Mouse (Mus musculus): Measurements from ENCODE around the gene Hspa12b.

The Hspa12b gene

DNA sequence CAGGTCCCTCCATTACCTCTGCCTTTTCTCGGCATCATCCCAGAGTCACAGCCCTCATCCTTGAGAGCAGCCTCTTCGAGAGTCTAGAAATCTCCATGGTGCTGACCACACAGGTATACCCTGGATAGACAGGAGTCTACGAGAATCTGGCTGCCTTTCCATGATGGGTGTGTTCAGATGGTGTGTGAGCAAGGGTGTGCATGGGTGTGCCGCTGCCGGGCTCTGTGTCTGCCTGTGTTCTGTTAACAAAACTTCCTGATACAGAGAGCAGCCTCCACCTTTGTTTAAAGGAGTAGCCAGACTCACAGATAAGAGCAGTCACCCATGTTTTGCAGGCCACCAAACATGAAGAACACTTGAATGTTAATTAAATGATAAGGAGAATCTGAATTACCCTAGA, 2.8 kb downstream of the Hspa12b start:
- no peak for DNase-seq (ENCODE audit: low read depth, low spot score)

DNA sequence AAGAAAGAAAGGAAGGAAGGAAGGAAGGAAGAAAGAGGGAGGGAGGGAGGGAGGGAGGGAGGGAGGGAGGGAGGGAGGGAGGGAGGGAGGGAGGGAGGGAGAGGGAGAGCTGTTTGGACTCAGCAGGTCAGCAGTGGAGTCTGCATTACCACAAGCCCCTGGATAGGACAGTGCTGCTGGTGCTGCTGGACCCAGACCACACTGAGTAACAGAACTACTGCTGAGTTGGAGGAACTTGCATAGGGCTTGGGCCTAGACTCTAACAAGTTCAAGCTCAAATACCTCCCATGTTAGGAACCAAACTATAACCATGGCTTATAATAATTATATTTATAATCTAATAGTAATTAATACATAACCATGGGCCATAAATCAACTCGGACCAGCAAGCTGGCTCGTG, 3.8 kb downstream of the Hspa12b start:
- no peak for DNase-seq (ENCODE audit: low read depth, low spot score)

DNA sequence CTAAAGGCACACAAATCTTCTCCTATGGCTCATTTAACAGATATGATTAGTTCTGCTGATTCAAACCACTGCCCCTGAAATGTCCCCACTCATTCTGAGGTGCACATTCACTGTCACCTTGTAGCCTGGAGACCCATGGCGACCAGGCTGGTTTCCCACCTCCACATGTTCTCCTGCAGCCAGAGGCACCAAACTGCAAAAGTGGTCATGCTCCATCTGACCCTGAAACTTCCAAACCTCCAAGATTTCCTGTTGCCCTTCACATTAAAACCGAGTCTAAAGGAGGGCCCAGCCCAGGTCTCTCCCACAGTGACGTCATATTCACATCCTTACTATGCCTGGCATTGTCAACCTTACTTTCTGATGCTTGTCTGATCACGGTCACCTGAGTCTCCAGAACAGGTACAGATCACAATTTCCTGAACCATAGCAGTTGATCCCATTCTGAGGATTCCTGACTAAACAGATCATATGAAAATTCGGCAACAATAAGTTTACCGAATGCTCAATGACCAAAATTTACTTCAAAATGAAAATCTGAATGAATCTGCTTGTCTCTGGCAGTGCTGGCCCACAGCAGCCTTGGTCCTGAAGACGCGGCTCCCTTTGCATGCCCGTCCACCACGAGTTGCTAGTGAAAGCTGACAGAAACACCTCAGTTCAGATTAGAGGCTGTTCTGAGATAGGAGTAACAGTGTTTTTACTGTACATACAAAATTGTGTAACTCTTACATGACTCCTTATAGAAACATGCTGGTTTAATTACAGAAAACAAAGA, 5.2 kb downstream of the Hspa12b start:
- no peak for DNase-seq (ENCODE audit: low read depth, low spot score)

DNA sequence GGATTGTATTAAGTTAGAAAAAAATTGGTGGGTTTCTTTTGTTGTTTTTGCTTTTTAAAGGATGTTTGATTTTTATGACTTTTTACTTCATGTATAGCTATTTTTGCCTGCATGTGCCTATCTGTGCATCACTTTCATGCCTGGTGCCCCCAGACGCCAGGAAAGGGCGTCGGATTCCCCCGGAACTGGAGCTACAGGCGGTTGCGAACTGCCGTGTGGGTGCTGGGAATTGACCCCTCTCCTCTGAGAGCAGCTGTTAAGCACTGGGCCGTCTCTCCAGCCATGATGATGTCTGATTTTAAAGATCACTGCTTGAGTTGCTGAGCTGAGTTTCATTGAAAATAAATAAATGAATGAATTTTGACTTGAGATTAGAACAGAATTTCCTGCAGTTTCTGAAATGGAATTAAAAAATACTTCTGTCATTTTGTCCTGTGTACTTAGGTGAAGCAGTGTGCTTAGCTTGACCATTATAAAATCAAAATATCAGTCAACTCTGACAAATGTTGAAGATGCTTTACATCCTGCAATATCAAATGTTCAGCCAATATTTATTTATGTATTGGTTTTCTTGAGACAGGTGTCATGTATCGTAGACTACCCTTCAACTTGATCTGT, 6.0 kb downstream of the Hspa12b start, which contains the start of gene Gm11037:
TSS of gene Gm11037 (plus strand) at position 568 of the 618 bp plus-strand sequence.
- no peak for DNase-seq (ENCODE audit: low read depth, low spot score)

DNA sequence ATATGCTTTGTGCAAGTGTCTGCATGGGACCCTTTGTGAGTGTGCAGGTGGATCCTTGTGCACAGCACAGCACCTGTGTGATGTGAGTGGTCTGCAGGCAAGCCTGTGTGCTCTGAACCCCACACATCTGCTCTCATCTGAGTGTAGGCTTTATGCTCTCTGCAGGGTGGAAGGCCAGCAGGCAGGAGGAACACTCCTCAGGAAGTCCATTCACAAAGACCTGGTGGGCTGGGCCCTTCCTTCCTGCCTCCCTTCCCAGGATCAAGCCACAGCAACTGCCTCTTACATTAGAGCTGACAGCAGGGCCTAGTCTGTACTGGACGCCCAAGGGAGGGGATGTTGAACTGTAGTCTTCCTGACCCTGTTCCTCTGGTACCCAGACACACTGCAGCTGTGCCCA, 7.3 kb downstream of the Hspa12b start:
- no peak for DNase-seq (ENCODE audit: low read depth, low spot score)

DNA sequence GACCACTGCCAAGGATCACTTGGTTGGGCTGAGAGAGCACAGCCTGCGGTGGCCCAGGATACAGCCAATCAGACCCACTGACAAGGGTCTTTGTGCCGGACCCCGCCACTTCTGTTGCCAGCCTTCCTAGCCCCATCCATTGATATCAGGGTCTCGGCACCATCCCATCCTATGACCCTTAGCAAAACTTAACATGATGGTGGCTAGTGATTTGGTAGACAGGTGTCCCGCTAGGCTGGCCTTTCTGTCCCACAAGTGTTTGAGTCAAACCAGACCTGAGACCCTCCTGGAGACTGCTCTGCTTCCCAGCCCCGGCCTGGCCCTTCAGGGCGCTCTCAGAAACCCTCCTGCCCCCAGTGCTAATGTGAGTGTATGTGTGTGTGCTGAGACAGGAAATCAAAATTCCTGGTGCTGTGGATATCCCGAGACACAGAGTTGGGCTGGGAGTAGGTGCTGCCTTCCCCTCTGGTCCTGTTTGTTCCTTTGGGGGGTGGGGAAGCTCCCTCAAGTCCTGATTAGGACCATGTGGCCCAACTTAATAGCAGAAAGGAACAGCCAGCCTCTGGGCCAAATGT, 7.8 kb downstream of the Hspa12b start:
- DNase-seq (ENCODE audit: low read depth, low spot score), result no peak

DNA sequence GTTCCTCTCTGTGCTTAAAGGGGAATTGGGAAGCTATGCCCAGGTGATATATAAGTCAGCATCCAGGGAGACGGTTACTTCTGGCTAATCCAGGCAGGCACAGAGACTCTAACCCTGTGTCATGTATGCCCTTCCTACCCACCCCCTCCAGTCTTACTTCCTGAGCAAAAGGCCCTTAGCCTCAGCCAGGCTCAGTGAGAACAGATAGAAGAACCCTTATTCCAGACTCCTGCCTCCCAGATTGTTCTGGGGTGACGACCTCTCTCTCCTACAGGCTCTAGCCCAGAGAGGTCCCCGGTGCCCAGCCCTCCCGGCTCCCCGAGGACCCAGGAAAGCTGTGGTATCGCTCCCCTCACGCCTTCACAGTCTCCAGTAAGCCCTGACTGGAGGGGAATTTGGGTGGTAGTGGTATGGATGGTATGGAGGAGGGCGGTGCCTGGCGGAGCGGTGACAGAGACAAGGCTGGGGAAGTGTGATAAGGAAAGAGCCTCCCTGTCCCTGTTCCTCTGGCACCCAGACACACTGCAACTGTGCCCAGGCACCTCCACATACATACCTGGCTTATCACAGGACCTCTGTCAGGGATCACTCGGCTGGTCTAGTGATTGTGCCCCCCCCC, 8.6 kb downstream of the Hspa12b start:
- no peak for DNase-seq (ENCODE audit: low read depth, low spot score)

DNA sequence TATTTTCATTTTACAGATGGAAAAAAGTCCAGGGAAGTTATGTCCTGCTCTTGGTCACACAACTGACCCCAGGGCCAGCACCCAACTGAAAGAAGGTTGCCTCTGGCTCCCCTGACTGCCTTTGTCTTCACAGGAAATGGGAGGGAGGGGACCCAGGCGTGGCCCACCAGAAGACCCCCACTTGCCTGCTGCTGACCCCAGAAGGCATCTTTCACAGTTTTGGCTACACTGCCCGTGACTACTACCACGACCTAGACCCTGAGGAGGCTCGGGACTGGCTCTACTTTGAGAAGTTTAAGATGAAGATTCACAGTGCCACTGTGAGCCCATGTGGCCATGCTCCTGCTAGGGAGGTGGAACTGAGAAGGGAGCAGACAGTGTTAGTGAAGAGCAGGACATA, 11.2 kb downstream of the Hspa12b start:
- DNase-seq (ENCODE audit: low read depth, low spot score), result no peak

DNA sequence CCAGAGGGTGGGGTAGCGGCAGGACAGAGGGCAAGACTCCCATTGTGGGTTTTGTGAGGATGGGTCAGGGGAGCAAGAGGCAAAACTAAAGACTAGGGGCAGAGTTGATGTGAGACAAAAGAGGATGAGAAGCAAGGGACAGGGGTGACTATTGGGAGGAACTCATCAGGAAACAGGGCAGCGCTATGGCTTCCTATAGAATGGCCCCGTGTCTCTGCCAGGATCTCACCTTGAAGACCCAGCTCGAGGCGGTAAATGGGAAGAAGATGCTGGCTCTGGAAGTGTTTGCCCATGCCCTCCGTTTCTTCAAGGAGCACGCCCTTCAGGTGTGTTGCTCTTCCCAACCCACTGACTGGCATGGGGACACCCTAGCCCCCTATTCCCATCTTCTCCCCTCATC, 11.7 kb downstream of the Hspa12b start:
- no peak for DNase-seq (ENCODE audit: low read depth, low spot score)

DNA sequence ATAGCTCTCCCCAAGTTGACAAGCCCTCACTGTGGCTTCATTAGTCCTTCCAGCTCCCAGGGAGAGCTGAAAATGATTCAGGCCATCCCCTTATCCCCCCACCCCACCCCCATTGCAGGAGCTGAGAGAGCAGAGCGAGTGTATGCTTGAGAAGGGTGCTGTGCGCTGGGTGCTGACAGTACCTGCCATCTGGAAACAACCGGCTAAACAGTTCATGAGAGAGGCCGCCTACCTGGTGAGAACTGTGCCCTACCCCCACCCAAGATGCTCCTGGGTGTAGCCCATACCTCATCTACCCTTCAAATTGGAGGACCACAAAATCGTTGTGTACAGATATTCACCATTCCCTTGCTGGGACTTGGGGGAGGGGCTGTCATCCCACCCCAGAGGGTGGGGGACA, 12.2 kb downstream of the Hspa12b start:
- DNase-seq (ENCODE audit: low read depth, low spot score), result no peak

DNA sequence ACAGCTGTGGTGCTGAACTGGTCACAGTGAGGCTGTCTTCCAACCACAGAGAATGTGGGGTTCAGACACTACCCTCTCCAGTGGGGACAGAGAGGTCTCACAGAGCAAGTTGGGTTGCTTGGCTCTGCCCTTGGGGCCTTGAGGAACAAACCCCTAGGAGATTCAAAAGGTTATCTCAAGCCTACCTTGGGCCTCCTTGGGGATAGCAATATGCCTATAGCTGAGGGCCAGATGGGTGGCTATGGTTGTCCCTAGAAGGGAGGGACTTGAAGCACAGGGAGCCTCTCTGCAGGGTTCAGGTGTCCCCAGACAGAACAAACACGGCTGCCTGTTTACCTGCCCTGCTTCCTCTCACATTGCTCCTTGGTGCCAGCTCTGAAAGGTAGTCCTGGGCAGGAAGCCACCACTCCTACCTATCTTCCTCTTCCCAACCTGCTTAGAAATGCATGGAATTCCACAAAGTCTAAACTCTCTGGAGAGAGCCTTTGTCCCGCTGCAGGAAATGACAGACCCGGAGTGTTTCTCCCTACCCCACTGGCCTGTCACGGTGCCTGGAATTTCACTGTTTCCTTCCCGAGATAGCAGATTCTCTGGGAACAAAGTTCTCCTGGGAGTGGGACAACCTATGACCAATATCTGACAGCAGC, 12.9 kb downstream of the Hspa12b start:
- DNase-seq (ENCODE audit: low read depth, low spot score), result no peak

DNA sequence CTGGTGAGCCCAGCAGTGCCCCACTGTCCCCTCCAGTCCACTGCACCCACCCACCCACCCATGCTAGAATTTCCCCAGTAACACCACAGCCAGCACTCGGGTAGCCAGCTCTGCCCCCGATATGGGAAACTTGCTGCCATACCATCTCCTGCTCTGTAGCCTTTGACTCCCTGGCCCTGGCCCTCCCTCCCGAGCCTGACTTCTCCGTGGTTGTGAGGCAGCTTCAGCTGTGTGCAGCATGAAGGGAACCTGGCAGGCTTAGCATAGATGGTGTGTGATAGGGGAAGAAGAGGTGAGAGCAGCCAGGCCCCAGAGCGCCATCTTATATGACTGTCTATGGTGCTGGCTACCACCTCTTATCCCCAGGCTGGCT, 13.4 kb downstream of the Hspa12b start:
- DNase-seq (ENCODE audit: low read depth, low spot score), result no peak

DNA sequence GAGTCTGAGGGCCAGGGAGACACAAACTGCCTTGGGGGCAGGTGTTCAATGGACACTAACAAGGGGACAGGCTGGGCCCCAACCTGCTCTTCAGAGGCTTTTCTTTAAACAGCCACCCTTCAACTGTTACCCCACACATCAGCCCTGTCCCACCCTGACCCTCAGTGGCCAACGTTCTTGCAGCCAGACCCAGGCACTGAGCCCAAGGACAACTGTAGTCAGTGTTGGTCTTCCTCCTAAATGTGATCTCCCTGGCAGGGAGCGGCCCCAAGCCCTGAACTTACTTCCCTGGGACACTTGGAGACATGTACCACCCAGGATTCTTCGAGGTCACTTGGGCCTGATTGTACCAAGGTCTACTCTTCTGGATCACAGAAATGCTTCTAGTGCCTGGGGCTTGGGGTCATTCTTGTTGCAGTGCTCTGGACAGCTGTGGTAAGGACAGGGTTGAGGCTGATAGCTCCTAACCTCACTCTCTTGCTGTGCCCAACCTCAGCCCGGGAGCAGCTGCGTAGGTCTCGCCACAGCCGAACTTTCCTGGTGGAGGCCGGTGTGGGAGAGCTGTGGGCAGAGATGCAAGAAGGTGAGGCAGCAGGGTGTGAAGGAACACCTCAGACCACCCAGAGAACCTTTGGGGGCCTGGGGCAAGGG, 14.4 kb downstream of the Hspa12b start:
- DNase-seq (ENCODE audit: low read depth, low spot score), result no peak

DNA sequence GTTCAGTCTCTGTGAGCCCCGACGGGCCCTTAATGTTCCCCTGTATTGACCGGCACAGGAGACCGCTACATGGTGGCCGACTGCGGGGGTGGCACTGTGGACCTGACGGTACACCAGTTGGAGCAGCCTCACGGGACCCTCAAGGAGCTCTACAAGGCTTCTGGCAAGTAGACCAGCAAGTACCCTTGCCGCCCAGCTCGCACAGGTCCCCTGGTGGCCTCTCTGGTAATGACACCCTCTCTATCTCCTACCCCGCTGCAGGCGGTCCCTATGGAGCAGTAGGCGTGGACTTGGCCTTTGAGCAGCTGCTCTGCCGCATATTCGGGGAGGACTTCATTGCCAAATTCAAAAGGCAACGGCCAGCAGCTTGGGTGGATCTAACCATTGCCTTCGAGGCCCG, 15.5 kb downstream of the Hspa12b start:
- DNase-seq (ENCODE audit: low read depth, low spot score), result peak; percentile 93

DNA sequence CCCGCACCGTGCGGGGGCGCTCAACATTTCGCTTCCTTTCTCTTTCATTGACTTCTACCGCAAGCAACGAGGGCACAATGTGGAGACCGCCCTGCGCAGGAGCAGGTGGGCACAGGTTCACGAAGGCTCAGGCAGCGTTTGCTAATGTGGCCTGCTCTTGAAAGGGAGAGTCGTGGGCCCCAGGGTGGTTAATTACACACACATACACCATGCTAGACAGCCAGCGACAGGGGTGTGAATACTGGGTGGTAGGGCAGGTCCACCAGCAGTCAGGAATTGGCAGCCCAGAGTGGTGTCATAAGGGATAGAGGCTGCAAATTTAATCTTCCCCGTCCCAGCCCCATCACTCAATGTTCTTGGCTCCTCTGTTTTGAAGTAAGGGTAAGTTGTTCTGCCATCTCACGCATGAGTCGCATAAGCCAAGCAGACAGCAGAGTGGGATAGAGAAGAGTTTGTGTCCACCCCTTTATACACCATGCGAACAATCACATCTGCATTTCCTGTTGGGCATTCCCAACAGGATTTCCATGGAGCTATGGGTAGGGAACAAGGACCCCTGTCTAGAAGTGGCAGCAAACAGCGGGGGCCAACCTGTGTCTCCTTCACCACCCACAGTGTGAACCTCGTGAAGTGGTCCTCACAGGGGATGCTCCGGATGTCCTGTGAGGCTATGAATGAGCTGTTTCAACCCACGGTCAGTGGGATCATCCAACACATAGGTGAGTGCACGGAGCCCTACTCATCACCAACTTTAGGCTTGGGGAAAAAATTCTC, 16.1 kb downstream of the Hspa12b start:
- DNase-seq (ENCODE audit: low read depth, low spot score), result no peak

DNA sequence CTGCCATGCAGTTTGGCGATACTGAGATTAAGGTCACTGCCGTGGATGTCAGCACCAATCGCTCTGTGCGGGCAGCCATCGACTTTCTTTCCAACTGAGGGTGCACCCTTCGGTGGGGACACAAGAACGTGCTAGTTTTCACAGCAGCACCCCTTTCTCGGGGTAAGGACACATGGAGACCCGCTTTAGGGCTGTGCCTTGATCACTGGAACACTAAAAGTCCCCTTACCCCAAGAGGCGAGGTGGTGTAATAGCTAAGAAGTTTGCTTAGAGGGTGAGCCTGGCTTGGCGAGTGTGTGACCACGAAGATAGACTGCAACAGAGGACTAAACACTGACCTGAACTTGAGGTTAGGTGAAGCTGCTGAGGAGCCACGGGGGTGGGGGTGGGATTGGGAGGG, 18.0 kb downstream of the Hspa12b start:
- peak; percentile 46 for DNase-seq (ENCODE audit: low read depth, low spot score)

DNA sequence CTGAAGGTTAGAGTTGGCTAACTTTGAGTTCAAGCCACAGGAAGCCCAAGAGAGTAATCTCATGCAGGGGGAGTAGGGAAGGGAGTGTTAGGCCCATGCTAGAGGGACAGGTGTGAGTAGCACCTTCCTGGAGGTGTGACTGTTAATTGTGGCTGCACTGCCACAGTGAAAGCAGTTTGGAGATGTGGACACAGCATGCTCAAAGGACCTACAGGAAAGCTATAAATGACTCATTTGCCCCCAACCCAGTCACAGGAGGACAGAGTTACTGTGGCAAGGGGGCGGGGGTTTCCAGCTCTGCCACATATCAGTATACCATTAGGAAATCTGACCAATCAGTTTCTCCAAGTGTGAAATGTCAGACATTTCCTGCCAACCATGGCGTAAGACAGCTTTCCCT, 18.5 kb downstream of the Hspa12b start:
- DNase-seq (ENCODE audit: low read depth, low spot score), result no peak

DNA sequence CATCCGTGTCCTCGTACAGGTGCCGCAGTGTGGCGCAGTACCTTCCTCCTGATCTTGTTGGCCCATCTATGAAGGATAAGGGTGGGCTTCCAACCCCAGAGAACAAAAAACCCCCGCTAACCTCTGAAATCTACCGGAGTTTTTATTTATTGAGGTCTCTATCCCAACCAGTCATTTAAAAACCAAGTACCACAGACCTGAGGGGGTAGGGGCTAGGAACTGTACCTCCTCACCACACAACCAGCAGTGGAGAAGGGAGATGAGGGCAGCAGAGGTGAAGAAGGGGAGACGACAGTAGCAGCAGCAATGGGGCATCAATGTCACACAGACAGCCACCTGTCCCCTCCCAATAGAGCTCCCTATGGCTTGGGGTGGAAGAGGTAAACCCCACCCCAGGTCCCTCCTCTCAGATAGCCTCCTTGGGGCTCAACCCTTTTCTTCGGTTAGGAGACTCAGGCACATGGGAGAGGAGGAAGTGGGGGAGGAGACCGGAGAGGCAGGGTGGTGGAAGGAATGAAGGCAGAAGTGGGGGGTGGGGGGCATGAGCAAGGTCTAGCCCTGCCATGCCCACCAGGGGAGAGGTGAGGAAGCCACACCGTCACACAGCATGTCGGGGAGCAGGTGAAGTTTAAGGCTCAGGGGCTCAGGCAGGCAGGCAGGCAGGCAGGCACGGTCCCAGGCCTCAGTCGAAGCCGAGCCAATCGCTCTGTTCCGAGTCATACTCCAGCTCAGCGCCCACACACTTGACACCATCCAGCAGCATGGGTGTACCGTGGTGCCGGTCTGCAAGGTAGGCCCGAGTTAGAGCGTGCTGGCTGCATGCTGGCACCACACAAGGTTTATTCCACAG, 19.3 kb downstream of the Hspa12b start:
- DNase-seq (ENCODE audit: low read depth, low spot score), result no peak

DNA sequence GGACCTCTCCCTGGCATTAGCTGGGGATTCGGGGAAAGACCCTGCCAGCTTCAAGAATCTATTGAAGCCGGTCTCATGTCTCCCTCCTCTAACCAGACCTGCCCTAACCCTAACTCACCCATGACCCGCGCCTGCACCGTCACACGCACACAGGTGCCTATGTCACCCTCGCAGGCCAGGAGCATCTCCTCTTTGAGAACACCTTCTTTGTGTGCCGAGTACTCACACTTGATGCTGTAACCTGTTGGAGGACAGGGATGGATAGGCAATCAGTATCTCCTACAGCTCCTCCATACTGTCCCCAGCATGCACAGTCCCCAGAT, 19.9 kb downstream of the Hspa12b start:
- no peak for DNase-seq (ENCODE audit: low read depth, low spot score)
